Mouse (Mus musculus) left cerebral cortex, adult 11 months (tissue): ENCODE measurements around the gene Numbl.
A peak's percentile ranks its signal among the peaks of the same experiment; 100 is the strongest.

Source experiments
- DNase-seq: peaks from one replicate; pipeline ENCODE4 v3.0.0; 2022; ENCODE audit warnings: low spot score

Gene Numbl

DNA sequence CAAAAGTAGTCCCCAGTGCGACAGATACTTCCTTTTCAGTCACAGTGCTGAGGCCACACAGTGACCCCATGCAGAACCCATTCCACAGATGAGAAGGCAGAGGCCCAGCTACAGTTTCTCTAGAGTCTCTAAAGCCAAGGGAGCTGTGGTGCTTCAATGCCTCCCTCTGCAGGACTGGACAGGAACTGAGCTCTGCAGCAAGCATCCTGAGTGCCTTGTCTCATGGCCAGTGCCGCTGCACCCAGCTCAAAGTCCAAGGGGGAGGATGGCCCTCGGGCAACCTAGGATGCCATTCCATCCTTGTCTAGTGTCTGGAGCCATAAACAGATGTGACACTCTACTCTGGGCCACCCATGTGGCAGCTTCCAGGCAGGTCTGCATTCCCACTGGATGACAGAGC is 2.5 kb upstream of the Numbl start:
- DNase-seq, result no peak

DNA sequence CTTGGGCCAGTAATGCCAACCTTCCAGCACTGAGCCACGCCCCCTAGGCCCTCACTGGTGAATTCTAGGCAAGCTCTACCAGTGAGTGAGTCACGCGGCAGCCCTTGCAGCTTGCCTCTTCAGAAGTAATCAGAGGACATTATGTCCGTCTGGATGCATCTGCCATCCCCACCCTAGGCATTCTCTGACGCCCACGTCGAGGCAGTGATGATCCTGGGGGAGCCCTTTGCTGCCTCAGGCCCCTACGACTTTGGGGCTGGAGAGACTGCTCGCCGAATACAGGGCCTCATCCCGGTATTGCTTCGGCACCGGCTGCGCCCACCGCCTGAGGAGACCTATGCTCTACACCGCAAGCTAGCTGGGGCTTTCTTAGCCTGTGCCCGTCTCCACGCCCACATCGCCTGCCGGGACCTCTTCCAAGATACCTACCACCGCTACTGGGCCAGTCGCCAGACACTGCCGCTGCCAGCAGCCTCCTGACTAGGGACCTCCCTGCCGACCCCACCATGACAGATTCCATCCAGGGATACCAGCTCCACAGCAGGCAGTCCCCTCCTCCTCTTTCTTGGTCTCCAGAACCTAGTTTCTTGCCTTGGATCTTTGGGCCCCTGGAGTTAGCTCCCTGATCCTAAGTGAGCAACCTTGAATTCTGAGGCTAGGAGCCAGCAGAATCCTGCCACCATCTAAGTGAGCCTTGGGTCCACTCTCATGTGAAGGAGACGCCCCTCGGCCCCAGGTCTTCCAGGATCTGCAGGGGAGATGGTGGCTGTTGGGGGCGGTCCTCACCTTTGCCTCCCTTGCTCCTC is 984 bp upstream of the Numbl start:
- DNase-seq, result no peak

DNA sequence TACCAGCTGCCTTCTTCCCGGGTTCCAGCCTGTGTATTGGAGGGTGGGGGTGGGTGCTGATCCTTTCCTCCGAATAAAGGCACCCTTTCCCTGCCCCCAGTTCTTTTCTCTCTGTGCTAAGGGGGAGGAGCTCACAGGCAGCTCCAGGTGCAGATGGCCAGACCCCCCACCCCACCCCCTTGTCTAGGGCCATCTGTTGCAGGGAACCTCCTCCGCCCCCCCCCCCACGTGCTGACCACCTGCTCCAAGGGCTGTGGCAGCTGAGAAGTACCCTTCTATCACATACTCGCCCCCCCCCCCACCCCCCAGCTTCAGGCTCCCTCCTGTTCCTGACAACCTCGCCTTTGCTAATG is 405 bp upstream of the Numbl start:
- DNase-seq, result no peak

DNA sequence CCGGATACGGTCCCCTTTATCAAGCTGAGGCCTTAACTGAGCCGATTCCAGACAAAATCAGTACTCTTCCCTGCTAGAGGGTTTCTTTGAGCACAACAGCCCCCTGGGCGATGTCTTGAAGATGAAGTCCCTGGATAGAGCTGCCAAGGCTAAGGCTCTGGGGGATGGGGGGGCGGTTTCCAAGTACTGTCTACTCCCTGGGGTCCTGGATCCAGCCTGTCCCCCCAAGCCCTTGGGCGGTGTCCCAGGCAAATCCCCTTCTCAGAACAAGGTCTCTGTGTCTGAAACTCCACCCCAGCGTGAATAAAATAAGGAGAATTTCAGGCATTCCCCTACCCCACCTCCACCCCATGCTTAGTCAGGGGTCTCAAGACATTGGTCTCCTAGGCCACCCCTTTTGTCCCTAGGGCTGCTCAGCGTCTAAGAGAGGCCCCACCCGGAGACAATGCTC is 1.1 kb downstream of the Numbl start:
- DNase-seq, result no peak

DNA sequence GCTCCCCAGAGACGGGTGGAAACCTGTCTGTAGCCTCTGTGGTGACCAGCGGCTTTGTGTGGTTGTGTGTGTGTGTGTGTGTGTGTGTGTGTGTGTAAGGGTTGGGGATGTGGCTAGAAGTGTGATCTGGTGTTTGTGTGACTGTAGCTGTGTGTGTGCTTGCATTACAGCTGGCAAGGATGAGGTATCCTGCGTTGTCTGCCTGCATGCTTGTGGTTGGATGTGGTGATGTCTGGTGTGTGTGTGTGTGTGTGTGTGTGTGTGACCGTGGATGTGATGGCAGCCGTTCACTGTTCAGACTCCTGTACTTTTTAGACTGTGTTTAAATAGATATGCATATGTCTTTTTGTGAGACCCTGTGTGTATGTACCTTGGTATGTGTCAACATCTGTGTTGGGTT is 1.5 kb downstream of the Numbl start:
- no peak for DNase-seq

DNA sequence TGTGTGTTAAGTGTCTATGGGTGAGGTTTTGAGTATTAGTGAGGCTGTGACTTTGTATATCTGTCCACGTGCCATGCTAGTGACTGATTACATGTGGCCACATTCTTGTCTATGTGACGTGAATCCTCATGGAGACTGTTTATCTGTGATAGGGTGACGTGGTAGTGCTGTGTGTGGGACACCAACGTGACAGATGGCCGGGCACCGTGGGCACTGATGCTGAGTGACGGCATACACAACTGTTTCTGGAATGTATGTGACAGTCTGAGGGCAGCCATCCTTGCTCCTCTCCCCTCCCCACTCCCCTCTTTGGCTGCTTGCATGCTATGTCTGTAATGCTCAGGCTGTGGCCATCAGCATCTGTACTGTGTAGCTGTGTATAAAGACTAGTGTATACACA is 2.6 kb downstream of the Numbl start:
- no peak for DNase-seq

DNA sequence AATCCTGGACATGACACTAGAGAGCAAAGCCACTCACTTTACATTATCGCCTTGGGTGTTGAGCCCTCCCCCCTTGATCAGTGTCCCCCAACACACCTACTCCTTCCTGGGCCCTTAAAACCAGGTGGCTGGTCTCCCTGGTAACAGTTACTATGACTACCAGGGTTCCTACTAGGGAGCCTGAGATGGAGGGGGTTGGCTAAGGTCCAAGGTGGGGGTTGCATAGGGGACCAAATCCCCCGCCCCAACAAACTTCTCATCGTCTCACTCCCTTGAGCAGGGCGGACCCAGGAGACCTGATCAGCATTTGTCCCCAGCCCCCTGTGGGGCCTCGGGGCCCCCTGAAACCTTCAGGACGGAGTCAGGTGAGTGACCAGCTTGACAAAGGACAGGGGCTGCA is 3.7 kb downstream of the Numbl start:
- no peak for DNase-seq

DNA sequence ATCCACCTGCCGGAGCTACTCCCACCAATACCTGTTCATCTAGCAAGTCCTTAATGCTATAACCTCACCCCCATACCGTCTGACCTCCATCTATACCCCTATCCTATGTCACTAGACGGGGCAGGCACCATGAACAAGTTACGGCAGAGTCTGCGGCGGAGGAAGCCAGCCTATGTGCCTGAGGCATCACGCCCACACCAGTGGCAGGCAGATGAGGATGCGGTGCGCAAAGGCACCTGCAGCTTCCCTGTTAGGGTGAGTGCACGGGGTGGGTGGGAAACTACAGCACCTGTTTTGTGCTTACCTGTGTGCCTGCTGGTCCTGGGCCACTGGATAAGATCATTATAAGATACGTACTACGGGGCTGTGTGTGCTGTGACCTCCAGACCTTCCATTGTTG is 6.5 kb downstream of the Numbl start:
- no peak for DNase-seq

DNA sequence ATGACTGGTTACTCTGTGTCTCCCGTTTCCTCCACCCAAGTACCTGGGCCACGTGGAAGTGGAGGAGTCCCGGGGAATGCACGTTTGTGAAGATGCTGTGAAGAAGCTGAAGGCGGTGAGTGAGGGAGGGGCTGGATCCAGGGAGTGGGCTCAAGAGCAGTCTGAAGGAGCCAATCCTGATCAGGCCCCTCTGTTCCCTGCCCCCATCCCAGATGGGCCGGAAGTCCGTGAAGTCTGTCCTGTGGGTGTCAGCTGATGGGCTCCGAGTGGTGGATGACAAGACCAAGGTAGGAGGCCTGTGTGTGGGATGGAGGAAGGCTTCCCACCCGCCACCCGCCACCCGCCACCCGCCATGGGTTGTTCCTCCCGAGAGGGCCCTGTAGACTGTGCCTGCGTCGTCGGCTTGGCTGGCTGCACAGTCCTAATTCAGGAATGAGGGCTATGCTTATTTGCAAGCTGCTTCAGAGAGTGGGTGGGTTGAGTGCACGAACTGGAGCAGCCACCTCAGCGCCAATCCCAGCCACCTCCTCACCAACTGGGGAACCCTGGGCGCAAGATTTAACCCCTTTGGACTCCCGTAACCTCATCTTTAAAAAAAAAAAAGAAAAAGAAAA is 8.4 kb downstream of the Numbl start:
- peak; percentile 68 for DNase-seq

DNA sequence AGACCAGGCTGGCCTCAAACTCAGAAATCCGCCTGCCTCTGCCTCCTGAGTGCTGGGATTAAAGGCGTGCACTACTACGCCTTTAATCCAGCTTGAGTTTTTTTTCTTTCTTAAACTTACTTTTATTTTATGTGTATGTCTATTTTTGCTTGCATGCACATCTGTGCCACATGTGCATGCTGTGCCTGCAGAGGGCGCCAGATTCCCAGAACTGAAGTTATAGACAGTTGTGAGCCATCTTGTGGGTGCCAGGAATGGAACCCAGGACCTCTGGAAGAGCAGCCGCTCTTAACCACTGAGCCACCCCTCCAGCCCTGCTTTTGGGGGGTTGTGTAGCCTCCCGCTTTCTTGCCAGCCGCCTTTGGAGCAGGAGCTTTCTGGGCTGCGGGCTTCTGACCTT is 13.2 kb downstream of the Numbl start:
- DNase-seq, result no peak

DNA sequence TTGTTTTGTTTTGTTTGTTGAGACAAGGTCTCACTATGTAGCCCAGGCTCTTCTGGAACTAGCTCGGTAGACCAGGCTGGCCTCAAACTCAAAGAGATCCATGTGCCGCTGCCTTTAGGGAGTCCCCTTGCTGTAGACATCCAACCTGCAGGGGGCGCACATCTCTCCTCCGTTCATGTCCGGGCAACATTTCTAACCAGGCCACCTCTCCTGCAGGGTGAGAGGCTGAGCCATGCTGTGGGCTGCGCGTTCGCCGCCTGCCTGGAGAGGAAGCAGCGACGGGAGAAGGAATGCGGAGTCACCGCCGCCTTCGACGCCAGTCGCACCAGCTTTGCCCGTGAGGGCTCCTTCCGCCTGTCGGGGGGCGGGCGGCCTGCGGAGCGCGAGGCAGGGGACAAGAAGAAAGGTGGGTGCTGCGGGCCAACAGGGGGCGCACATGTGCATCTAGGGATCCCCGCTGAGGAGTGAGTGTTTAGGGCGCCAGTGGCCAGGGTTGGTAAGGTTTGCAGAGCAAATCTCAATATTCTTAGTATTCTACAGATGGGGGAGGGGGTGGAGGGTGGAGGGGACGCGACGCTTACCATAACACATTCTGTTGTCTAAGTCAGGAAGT is 15.6 kb downstream of the Numbl start:
- DNase-seq, result no peak

DNA sequence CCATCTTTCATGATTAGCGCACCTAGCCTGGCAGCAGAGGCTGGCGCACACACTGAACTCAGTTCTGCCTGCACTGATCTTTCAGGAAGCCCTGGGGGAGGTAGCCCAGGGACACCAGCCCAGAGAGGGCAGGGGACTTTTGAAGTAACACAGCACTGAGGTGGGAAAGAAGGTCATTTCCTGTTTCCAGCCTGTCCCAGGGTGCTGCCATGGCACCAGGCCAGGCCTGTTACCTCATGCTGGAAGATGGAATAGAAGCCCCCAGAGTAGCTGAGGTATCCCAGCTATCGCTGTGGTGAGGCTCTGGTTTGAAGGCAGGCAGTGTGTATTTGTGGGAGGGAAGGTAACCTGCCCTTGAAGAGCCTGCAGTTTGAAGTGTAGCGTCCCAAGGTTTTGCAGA is 16.7 kb downstream of the Numbl start:
- no peak for DNase-seq

DNA sequence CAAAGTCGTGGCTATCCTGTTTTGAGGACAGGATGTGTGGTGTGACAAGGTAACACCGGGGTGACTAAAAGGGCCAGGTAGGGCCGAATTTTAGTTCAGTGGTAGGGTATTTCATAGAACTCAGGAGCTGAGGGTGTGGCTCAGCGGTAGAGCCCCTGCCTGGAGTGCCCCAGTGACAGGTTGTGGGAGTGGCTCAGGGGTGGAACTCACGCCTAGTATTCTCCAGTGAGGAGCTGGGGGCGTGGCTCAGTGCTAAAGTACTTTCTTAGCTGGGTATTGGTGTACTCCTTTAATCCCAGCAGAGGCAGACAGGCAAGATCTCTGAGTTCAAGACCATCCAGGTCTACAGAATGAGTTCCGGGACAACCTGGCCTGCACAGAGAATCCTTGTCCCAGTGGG is 17.8 kb downstream of the Numbl start:
- no peak for DNase-seq

DNA sequence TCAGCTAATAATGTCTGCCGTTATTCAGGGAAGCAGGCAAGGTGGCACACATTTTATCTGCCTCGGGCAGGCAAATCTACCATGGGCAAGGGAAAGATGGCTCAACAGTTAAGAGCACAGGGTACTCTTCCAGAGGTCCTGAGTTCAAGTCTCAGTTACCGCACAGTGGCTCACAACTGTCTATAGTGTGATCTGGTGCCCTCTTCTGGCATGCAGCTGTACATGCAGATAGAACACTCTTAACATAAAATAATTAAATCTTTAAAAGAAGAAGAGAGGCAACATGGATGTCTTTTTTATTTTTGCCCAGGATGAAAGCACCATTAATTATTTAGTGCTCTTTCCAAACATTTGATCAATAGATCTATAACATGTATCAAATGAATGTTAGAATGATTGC is 19.0 kb downstream of the Numbl start:
- DNase-seq, result no peak

DNA sequence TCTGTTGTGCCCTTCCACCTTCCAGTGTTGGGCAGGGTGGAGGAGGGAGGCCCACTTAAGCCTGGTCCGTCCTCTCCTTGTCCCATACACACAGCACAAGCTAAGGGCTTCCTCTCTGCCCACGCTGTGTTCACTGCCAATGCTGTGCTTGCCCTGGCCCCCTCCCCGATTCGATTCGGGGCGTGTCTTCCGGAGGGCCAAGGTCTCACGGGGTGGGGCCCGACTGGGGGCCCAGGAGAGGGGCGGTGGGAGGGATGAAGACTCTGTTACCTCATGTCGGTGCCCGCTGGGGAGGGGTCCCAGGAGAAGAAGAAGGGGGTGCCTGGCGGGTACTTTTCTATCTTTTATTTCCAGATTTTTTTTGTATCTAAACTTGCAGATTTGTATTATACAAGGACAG is 23.5 kb downstream of the Numbl start:
- no peak for DNase-seq

DNA sequence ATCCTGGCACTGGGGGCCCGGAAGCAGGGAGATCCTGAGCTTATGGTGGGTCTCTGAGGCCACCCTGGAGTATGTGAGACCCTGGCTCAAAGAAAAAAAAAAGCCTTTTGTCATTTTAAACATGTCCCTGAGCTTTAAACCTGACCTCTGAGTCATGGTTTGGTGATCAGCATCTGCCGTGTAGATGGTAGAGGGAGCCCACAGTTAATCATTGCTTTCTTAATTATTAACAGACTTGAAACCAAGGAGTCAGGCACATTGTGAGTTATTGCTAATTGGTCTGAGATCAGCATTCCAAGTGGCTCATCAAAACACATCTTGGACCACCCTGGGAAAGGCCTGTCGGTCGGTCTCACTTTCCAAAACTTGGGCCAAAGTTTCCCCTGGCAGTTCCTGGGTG is 24.0 kb downstream of the Numbl start:
- no peak for DNase-seq

DNA sequence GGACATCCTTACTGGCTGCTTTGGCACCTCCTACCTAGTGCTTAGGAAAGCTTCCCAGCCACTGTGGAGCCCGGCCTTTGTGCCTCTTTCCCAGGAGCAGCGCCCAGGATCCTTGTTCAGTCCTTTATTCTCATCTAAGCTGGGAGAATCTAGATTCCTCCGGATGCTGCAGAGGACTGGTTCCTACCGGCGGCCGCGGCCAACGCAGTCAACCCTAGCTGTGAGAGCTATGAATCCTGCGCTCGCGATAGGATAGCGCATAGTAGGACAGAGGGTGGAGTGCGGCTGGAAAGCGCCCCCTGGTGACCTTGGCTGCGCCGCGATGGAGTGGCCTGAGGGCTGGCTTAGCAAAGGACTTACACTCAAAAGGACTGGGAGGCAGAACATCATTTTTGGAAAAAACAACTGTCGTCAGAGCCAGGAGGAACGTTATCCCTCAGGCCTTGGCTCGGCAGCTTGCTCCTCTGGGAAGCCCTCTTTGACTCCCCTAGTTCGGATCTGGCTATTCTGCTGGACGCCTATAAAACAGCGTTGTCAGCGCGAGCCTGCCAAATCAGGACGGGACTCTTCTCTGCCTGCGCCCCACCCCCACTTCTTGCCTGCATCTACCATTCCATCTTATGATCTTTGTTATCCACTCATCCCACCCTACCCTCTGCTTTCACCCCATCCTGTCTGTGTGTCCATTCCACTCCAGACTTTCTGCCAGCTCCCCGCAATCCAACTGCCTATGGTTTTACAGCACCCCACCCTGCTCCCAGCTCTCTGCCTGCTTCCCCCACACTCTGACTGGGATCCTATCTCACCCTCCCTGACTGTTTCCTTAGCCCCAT is 26.8 kb downstream of the Numbl start:
- no peak for DNase-seq

DNA sequence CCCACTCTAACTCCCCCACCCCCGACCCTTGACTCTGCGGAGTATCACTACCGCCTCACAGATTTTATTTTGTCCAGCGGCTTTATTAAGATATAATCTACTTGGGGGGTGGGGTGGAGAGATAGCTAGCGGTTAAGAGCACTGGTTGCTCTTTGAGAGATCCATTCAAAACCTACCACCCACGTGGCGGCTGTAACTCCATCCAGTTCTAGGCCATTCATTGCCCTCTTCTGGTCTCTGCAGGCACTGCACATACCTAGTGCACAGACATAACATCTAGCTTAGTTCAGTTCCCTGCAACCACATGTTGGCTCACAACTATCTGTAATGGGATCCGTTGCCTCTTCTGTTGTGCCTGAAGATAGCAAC is 27.4 kb downstream of the Numbl start:
- DNase-seq, result no peak

DNA sequence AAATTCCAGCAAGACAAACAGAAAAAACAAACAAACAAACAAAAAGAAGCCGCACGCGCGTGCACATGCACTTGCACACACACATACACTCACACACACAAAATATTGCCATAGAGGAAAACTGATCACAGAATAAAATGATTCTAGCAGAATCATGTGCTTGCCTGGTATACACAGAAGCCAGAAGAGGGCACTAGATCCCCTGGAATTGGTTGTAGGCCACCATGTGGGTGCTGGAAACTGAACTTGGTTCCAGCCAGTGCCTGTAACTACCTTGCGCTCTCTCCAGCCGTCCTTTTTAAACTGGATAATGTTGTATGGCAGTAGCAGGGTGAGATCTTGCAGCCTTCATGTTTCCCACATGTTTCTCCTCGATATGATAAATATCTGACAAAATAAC is 30.5 kb downstream of the Numbl start:
- DNase-seq, result no peak

DNA sequence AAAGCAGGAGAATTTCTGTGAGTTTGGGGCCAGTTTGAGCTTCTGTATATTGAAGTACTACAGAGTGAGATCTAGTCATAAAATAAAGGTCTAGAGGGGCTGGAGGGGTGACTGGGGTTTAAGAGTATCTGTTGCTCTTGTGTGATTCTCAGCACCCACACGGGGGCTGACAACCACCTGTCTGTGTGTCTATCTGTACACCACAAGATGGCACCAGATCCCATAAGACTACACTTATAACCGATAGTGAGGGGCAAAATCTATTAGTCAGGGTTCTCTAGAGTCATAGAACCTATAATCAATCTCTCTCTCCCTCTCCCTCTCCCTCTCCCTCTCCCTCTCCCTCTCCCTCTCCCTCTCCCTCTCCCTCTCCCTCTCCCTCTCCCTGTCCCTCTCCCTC is 32.3 kb downstream of the Numbl start:
- no peak for DNase-seq

DNA sequence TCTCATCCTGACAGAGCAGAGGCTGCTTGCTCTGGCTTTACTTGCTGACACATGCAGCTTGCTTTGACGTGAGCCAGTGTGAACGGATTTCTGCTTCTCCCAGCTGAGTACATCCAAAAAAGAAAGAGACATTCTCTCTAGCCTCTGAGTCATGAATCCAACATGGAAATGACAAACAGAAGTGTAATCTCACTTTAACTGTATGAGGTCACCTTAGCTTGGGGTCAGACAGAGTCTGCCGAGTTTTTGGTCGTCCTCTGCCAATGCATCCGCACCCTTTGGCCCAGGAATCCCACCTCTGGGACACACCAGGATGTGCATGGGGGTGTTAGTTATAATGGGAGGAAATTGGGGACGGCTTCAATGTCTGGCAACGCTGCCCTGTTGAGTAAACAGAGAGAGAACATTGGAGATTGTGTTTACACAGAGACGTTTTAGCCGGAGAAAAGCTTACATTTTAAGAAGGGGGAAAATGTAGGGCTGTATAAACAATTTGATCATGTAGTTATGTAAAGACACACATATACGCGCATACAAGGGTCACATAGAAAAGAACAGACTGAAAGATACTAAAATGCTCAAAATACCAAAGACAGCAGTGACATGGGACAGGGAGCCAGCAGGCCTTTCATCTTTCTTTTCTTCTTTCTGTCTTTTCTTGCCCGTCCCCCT is 33.7 kb downstream of the Numbl start:
- DNase-seq, result no peak

DNA sequence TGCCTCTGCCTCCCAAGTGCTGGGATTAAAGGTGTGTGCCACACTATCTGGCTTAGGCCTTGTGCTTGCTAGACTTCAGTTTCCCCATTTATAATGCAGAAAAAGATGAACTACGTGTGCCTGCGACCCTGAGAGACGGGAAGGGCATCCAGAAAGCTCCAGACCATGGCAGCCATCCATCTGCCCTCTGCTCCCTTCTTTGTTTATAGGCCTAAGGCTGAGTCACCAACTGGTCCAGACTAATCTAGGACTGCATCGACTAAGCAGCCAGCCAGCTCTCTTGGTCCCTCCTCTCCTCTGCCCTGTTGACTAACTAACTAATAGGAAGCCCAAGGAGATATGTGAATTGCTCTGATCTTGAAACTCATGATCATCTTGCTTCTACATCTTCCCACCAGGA is 37.7 kb downstream of the Numbl start:
- no peak for DNase-seq
